Mouse (Mus musculus): ENCODE results near the gene Hsp90ab1. TPM values are rescaled to one million over a fixed set of nuclear protein-coding genes. Genes with fewer than 3 reads are reported as not detected.

Gene Hsp90ab1
- total and polyA plus RNA-seq, 3 experiments = 464 to 1,319 (median 1,183) TPM

DNA sequence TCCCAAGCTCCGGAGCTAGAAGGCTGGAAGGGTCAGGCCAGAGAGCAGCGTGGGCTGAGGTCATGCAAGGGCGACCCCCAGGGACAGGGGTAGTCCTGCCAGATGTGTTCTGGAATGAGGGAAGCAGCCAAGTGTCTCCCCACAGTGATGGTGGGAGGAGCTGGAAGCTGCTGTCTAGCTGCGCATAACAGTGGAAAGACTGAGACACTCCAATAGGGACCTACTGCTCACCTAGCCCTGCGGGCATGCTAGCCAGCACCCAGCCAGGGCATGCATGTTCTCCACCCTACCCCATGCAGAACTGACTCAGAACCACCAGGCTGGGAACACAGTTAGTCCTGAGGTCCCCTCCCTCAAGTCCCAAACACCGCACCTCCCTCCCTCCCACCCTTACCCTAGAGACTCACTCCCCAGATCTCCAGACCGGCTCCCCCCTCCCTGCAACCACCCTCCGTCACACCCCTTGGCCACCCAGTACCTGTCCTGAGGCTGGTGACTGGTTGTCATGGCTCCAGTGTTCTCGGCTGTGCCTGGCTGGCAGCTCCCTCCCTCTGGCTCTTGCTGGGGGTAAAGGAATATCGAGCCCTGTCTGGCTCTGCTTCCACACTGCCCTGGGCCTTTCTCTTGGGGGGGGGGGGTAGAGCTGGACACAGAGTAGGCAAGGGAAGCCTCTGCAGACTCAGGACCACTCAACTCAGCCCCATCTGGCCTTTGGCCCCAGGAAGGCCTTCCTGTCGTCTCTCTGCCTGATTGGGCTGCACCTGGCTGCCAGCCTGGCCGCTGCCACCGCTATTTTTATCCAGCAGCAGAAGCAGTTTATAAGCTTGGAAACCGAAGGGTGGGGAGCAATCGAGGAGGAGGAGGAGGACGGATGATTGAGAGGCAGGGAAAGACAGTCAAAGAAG lies 18.9 kb upstream of the Hsp90ab1 start:
- Histone ChIP-seq H3K27ac (peak overlapping the region; percentile 81), H3K9ac (ENCODE audit: low read depth, low read length) (peak overlapping the region; percentile 67), H3K79me2 (replicated peaks; ENCODE audit: control insufficient read depth, insufficient read depth, low read length) (no peaks in the 10 kb centered on the region), H3K36me3 (ENCODE audit: control insufficient read depth, insufficient read depth, low read length) (no peaks in the 10 kb centered on the region), H3K4me1 (ENCODE audit: control insufficient read depth, insufficient read depth, low read length) (peaks cover 33% of the 10 kb centered on the region), H3K4me3 (peak overlapping the region; percentile 30), H3K27me3 (ENCODE audit: control insufficient read depth, insufficient read depth, low read length) (no peaks in the 10 kb centered on the region)
- intact Hi-C loops (cut with DNase I) = no loop called here
- WGBS = 14% methylated on average over 16 of the region's 16 CpGs
- peak; percentile 81 to 83 for DNase-seq
- TF ChIP-seq POLR2A (IDR thresholded peaks at IDR 0.05; ENCODE audit: insufficient read depth, low read depth, low read length) (peak; percentile 55; the same call in 1 of the 2 replicates), EP300 (IDR thresholded peaks at IDR 0.05; ENCODE audit: insufficient read depth, low read depth, low read length) (peak; percentile 75), CTCF (IDR thresholded peaks at IDR 0.05) (no peak)

DNA sequence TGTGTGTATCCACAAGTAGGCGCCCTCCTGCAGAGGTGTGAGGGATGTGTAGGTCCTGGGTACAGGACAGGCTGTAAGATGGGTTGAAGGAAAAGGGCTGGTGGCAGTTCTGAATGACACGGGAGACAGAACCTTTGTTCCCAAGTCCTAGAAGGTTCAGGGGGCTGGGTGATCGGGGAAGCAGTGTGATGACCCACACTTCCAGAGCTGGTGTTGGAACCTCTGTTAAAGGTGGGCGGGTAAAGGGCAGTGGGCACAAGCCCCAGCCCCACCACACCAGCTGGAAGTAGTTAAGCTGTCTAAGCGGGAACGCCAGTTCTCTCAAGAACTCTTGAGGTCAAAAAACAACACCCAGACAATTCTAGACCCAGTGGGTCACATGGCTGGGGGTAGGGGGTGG lies 17.3 kb upstream of the Hsp90ab1 start:
- Histone ChIP-seq H3K36me3 (ENCODE audit: control insufficient read depth, insufficient read depth, low read length) (peaks cover 5% of the 10 kb centered on the region; the same call in 1 of the 2 replicates), H3K27ac (0 out of 2 replicates have a peak overlapping the region, but pooled peaks have one; percentile 81), H3K4me3 (no peak overlapping the region), H3K9ac (ENCODE audit: low read depth, low read length) (no peak overlapping the region), H3K27me3 (ENCODE audit: control insufficient read depth, insufficient read depth, low read length) (no peaks in the 10 kb centered on the region), H3K4me1 (ENCODE audit: control insufficient read depth, insufficient read depth, low read length) (peaks cover 29% of the 10 kb centered on the region), H3K79me2 (replicated peaks; ENCODE audit: control insufficient read depth, insufficient read depth, low read length) (no peaks in the 10 kb centered on the region)
- TF ChIP-seq EP300 (IDR thresholded peaks at IDR 0.05; ENCODE audit: insufficient read depth, low read depth, low read length) (no peak), CTCF (IDR thresholded peaks at IDR 0.05) (no peak), POLR2A (IDR thresholded peaks at IDR 0.05; ENCODE audit: insufficient read depth, low read depth, low read length) (no peak)
- intact Hi-C loops (cut with DNase I) = no loop called here
- WGBS = 85% methylated on average over 6 of the region's 6 CpGs
- DNase-seq = no peak

DNA sequence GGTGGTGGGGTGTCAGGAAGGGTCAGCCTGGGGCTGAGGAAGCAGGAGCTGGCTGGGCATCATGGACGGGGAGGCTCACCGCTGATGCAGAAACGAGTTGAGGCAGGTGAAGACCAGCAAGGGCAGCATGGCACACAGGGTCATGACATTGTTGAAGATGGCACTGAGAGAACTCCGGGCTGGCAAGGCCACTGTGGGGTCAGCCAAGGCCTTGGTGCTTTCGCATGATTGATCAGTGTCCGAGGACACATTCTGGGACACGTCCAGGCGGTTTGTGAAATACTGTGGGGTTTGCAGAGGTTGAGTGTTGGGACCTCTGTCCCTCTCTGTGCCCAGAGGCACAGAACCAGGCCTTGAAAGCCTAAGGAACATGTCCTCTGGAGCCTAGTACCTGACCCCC lies 16.8 kb upstream of the Hsp90ab1 start:
- intact Hi-C loops (cut with DNase I) = loop anchor here (10.0 kb wide), 2 partner anchors 295 to 565 kb away; partner anchors contain the start of gene Mad2l1bp
- peak in 1 of 2 experiments; percentile 22 for DNase-seq
- Histone ChIP-seq H3K27ac (no peak overlapping the region), H3K9ac (ENCODE audit: low read depth, low read length) (no peak overlapping the region), H3K4me3 (no peak overlapping the region), H3K79me2 (replicated peaks; ENCODE audit: control insufficient read depth, insufficient read depth, low read length) (no peaks in the 10 kb centered on the region), H3K4me1 (ENCODE audit: control insufficient read depth, insufficient read depth, low read length) (peaks cover 33% of the 10 kb centered on the region), H3K27me3 (ENCODE audit: control insufficient read depth, insufficient read depth, low read length) (no peaks in the 10 kb centered on the region), H3K36me3 (ENCODE audit: control insufficient read depth, insufficient read depth, low read length) (peaks cover 7% of the 10 kb centered on the region; the same call in 1 of the 2 replicates)
- TF ChIP-seq CTCF (IDR thresholded peaks at IDR 0.05) (no peak), POLR2A (IDR thresholded peaks at IDR 0.05; ENCODE audit: insufficient read depth, low read depth, low read length) (no peak), EP300 (IDR thresholded peaks at IDR 0.05; ENCODE audit: insufficient read depth, low read depth, low read length) (no peak)
- WGBS = 93% methylated on average over 8 of the region's 8 CpGs

DNA sequence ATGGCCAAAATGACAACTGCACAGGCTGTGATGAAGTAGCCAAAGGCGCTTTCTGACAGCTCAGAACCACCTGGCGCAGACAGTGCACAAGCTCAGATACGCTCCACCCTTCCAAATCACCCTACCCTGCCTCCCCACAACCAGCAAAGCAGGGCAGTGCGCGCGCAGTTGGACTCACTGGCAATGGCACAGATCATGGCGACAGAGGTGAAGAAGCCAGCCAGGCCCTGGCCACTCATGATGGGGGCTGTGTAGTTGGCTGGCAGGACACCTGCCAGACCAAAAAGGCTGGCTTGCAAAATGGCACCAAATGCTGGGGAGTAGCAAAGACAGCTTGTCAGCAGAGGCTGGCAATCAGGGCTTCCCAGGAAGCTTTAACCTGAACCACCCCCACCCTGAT lies 16.2 kb upstream of the Hsp90ab1 start:
- Histone ChIP-seq H3K27me3 (ENCODE audit: control insufficient read depth, insufficient read depth, low read length) (no peaks in the 10 kb centered on the region), H3K36me3 (ENCODE audit: control insufficient read depth, insufficient read depth, low read length) (peaks cover 7% of the 10 kb centered on the region; the same call in 1 of the 2 replicates), H3K4me3 (no peak overlapping the region), H3K9ac (ENCODE audit: low read depth, low read length) (no peak overlapping the region), H3K27ac (no peak overlapping the region), H3K79me2 (replicated peaks; ENCODE audit: control insufficient read depth, insufficient read depth, low read length) (no peaks in the 10 kb centered on the region), H3K4me1 (ENCODE audit: control insufficient read depth, insufficient read depth, low read length) (peaks cover 36% of the 10 kb centered on the region)
- WGBS = 93% methylated on average over 7 of the region's 7 CpGs
- no peak for TF ChIP-seq EP300 (IDR thresholded peaks at IDR 0.05; ENCODE audit: insufficient read depth, low read depth, low read length)
- TF ChIP-seq POLR2A (IDR thresholded peaks at IDR 0.05; ENCODE audit: insufficient read depth, low read depth, low read length) = no peak
- TF ChIP-seq CTCF (IDR thresholded peaks at IDR 0.05) = no peak
- intact Hi-C loops (cut with DNase I) = loop anchor here (10.0 kb wide), 2 partner anchors 296 to 566 kb away; partner anchors contain the start of gene Mad2l1bp
- no peak for DNase-seq

DNA sequence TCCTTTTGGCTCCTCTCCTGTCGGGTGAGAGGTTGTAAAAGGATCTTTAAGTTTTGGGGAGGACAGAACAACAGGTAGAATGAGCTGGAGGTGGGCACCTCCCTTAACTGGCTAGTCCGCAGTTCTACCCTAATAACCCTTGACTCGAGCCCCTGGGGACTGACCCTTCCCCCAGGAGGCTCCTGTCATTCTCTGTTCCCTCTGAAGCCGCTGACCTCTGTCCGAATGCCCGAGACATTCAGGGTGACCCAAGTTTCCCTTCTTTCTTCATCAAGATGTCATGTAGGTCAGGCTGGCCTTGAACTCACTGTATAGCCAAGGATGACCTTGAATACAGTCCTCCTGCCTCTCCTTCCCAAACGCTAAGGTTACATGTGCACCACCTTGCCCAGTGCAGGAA lies 15.3 kb upstream of the Hsp90ab1 start:
- Histone ChIP-seq H3K79me2 (replicated peaks; ENCODE audit: control insufficient read depth, insufficient read depth, low read length) (no peaks in the 10 kb centered on the region), H3K9ac (ENCODE audit: low read depth, low read length) (no peak overlapping the region), H3K27me3 (ENCODE audit: control insufficient read depth, insufficient read depth, low read length) (no peaks in the 10 kb centered on the region), H3K4me3 (no peak overlapping the region), H3K4me1 (ENCODE audit: control insufficient read depth, insufficient read depth, low read length) (peaks cover 35% of the 10 kb centered on the region), H3K36me3 (ENCODE audit: control insufficient read depth, insufficient read depth, low read length) (peaks cover 11% of the 10 kb centered on the region; the same call in 1 of the 2 replicates), H3K27ac (no peak overlapping the region)
- intact Hi-C loops (cut with DNase I) = loop anchor here (10.0 kb wide), 2 partner anchors 296 to 566 kb away; partner anchors contain the start of gene Mad2l1bp
- no peak for TF ChIP-seq EP300 (IDR thresholded peaks at IDR 0.05; ENCODE audit: insufficient read depth, low read depth, low read length)
- TF ChIP-seq CTCF (IDR thresholded peaks at IDR 0.05) = no peak
- WGBS = 86% methylated on average over 7 of the region's 7 CpGs
- no peak for DNase-seq
